Mouse (Mus musculus): ENCODE data around the gene Olfr987. TPM values are rescaled to one million over a fixed set of nuclear protein-coding genes. Genes with fewer than 3 reads are reported as not detected.
"Not testable (repeated sequence)": the region's sequence is repeated elsewhere in the genome, so short reads cannot be mapped to it uniquely, and the experiment has no call there.

Olfr987 gene
- total RNA-seq (2015; ENCODE audit: low replicate concordance): not detected in 2 replicates
- not detected in 2 replicates for total RNA-seq (2017; ENCODE audit: low replicate concordance)

DNA sequence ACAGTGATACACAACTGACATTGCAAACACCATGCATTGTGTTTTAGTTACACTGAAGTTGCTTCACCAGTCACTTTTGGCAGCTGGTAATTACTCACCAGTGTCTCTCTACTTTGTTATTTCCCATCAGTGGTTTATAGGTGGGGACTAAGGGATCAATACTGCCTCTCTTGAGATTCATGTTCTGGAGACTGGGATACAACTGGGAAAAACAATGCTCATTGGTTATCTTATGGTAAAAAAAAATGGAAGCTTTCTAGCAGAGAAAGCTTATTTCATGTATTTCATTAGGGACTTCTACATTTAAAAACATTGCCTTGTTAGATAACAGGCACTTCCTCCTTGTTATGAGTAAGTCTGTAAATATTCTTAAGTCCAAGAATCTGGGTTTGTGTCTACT lies at the start of gene Olfr987:
Gene Olfr987 (minus strand): TSS at position 101 of the 400 bp plus-strand sequence.
- not testable (repeated sequence) for ATAC-seq (replicated peaks; ENCODE audit: low FRiP score, poor library complexity, severe bottlenecking)

DNA sequence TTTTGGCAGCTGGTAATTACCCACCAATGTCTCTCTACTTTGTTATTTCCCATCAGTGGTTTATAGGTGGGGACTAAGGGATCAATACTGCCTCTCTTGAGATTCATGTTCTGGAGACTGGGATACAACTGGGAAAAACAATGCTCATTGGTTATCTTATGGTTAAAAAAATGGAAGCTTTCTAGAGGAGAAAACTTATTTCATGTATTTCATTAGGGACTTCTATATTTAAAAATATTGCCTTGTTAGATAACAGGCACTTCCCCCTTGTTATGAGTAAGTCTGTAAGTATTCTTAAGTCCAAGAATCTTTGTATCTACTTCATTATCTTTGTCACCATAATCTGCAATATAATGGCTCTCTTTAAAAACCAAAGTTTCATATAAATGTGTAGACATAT lies 24.0 kb upstream of the Olfr987 start, which contains the start of gene Olfr988:
Gene Olfr988 (minus strand): TSS at position 101 of the 400 bp plus-strand sequence.
- ATAC-seq (replicated peaks; ENCODE audit: low FRiP score, poor library complexity, severe bottlenecking): not testable (repeated sequence)

GRCm38 (mm10) chr2:85339972-85340371 lies 857 bp upstream of the Olfr987 start:
- ATAC-seq (replicated peaks; ENCODE audit: low FRiP score, poor library complexity, severe bottlenecking): no peak

GRCm38 (mm10) chr2:85319106-85319505 lies 20.0 kb downstream of the Olfr987 start:
- no peak for ATAC-seq (replicated peaks; ENCODE audit: low FRiP score, poor library complexity, severe bottlenecking)

DNA sequence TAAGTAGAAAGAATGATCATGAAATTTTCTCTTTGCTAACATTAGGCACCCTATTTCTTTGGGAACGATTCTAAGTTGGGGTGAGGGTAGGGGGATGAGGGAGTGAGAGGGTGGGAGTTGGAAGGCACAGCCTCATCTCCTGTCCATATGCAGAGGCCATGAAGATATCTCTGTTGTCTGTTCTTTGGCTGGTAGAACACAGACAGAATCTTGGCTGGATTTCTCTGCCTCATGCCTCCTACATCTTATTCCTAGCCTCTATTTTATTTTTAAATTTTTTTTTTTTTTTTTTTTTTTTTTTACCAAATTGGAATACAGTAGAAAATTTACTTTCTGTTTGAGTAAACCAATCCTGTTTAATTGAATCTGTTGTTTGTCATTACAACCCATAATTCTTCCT lies 53.7 kb downstream of the Olfr987 start:
- no peak for ATAC-seq (replicated peaks; ENCODE audit: low FRiP score, poor library complexity, severe bottlenecking)

GRCm38 (mm10) chr2:85284626-85285025 lies 54.5 kb downstream of the Olfr987 start:
- no peak for ATAC-seq (replicated peaks; ENCODE audit: low FRiP score, poor library complexity, severe bottlenecking)

GRCm38 (mm10) chr2:85283631-85284466 lies 55.3 kb downstream of the Olfr987 start:
- no peak for ATAC-seq (replicated peaks; ENCODE audit: low FRiP score, poor library complexity, severe bottlenecking)

- ATAC-seq (replicated peaks; ENCODE audit: low FRiP score, poor library complexity, severe bottlenecking): no peak
Observed at GRCm38 (mm10) chr2:85281023-85281422, 58.1 kb downstream of the Olfr987 start.

Other genes with a start within 250 kb of the Olfr987 start
- 0.63 TPM in 1 of 2 replicates, not detected in the other for gene Aplnr, start 203.1 kb downstream of the Olfr987 start, total RNA-seq (2015; ENCODE audit: low replicate concordance)
- 0.34 and 0.70 TPM in 2 replicates for gene Aplnr, start 203.1 kb downstream of the Olfr987 start, total RNA-seq (2017; ENCODE audit: low replicate concordance)
- not detected in 2 replicates for gene Lrrc55, start 142.1 kb downstream of the Olfr987 start, total RNA-seq (2015; ENCODE audit: low replicate concordance)
- 0.28 TPM in 1 of 2 replicates, not detected in the other for gene Lrrc55, start 142.1 kb downstream of the Olfr987 start, total RNA-seq (2017; ENCODE audit: low replicate concordance)
- not detected in 2 replicates for gene Olfr988, start 23.9 kb upstream of the Olfr987 start, total RNA-seq (2015; ENCODE audit: low replicate concordance)
- not detected in 2 replicates for gene Olfr988, start 23.9 kb upstream of the Olfr987 start, total RNA-seq (2017; ENCODE audit: low replicate concordance)
- not detected in 2 replicates for gene Olfr992, start 70.2 kb upstream of the Olfr987 start, total RNA-seq (2015; ENCODE audit: low replicate concordance)
- not detected in 2 replicates for gene Olfr992, start 70.2 kb upstream of the Olfr987 start, total RNA-seq (2017; ENCODE audit: low replicate concordance)
- gene Olfr993, start 75.6 kb upstream of the Olfr987 start, total RNA-seq (2015; ENCODE audit: low replicate concordance): not detected in 2 replicates
- gene Olfr993, start 75.6 kb upstream of the Olfr987 start, total RNA-seq (2017; ENCODE audit: low replicate concordance): not detected in 2 replicates
- not detected in 2 replicates for gene Olfr994, start 97.1 kb upstream of the Olfr987 start, total RNA-seq (2015; ENCODE audit: low replicate concordance)
- not detected in 2 replicates for gene Olfr994, start 97.1 kb upstream of the Olfr987 start, total RNA-seq (2017; ENCODE audit: low replicate concordance)
- not detected in 2 replicates for gene Olfr995, start 104.3 kb upstream of the Olfr987 start, total RNA-seq (2015; ENCODE audit: low replicate concordance)
- 2.5 TPM in 1 of 2 replicates, not detected in the other for gene Olfr995, start 104.3 kb upstream of the Olfr987 start, total RNA-seq (2017; ENCODE audit: low replicate concordance)
- not detected in 2 replicates for gene 4833423E24Rik, start 179.7 kb upstream of the Olfr987 start, total RNA-seq (2015; ENCODE audit: low replicate concordance)
- not detected in 2 replicates for gene 4833423E24Rik, start 179.7 kb upstream of the Olfr987 start, total RNA-seq (2017; ENCODE audit: low replicate concordance)
- not detected in 2 replicates for gene Olfr996, start 239.9 kb upstream of the Olfr987 start, total RNA-seq (2015; ENCODE audit: low replicate concordance)
- gene Olfr996, start 239.9 kb upstream of the Olfr987 start, total RNA-seq (2017; ENCODE audit: low replicate concordance): not detected in 2 replicates
- gene Olfr998, start 249.6 kb upstream of the Olfr987 start, total RNA-seq (2015; ENCODE audit: low replicate concordance): not detected in 2 replicates
- not detected in 2 replicates for gene Olfr998, start 249.6 kb upstream of the Olfr987 start, total RNA-seq (2017; ENCODE audit: low replicate concordance)

All from erythroblast, adult 5-6 weeks (primary cell).